Mouse (Mus musculus): ENCODE data around the gene Toe1. TPM values are rescaled to one million over a fixed set of nuclear protein-coding genes. Genes with fewer than 3 reads are reported as not detected.

Gene Toe1
- polyA plus RNA-seq, 1 experiment = 23.4 TPM

DNA sequence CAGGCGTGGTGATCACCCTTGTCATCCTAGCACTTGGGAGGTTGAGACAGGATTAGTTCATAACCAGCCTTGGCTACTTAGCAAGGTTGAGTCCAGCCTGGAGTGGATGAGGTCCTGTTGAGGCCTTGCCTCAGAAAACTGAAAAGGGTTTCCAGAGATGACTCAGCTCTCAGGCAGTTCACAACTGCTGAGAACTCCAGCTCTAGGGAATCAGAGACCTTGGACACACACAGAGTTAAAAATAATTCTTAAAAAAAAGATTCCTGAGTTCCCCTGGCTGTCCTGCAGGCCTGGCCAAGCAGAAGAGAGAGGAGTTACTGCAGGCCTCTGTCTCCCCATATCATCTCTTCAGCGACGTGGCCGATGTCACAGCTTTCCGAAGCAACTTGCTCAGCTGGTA, 7.8 kb upstream of the Toe1 start:
- no peaks in the 10 kb centered on the region for H3K36me3 ChIP-seq (ENCODE audit: control insufficient read depth, insufficient read depth)
- no peak for TF ChIP-seq MAX (IDR thresholded peaks at IDR 0.05)
- no peak for TF ChIP-seq CTCF (IDR thresholded peaks at IDR 0.05; ENCODE audit: control insufficient read depth, insufficient read depth, insufficient read length)
- TF ChIP-seq USF1 (IDR thresholded peaks at IDR 0.05; ENCODE audit: low read depth) = no peak
- no peak for TF ChIP-seq FOSL1 (IDR thresholded peaks at IDR 0.05; ENCODE audit: insufficient read depth, low read length, poor library complexity, severe bottlenecking)
- TF ChIP-seq MYOG (IDR thresholded peaks at IDR 0.05; ENCODE audit: control insufficient read depth, extremely low read depth, insufficient read length) = no peak
- no peak for TF ChIP-seq CEBPB (IDR thresholded peaks at IDR 0.05; ENCODE audit: low read depth)
- TF ChIP-seq MYOD1 (IDR thresholded peaks at IDR 0.05; ENCODE audit: control insufficient read depth, insufficient read length, low read depth) = no peak
- H3K27me3 ChIP-seq (ENCODE audit: control insufficient read depth, insufficient read depth, insufficient read length) = no peaks in the 10 kb centered on the region
- peak overlapping the region; percentile 21 for H3ac ChIP-seq (ENCODE audit: control insufficient read depth, insufficient read length, low read depth)
- no peaks in the 10 kb centered on the region for H3K79me3 ChIP-seq (ENCODE audit: low read depth)
- H3K4me3 ChIP-seq (ENCODE audit: insufficient read depth, poor library complexity, severe bottlenecking) = no peak overlapping the region
- H3K79me2 ChIP-seq (ENCODE audit: control insufficient read depth, insufficient read depth) = no peaks in the 10 kb centered on the region

DNA sequence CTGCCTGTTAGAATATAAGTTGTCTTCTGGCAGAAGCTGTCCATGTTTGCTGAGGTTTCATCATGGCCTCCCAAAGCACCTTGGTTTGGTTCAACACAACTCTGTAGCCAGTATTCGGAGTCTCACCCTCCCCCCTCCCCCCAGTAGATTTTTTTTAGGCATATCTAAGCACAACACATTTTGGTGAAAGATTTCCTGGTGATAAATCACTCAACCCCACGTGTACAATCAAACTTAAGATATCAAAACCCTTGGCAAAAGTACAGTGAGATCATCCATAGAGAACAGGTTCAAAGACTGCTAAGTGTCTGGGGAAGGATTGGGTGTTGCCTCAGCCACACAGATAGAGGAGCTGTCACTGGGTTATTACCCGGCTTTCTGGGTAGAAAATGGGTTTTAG, 3.6 kb upstream of the Toe1 start:
- Histone ChIP-seq H3ac (ENCODE audit: control insufficient read depth, insufficient read length, low read depth) (no peak overlapping the region), H3K4me3 (ENCODE audit: insufficient read depth, poor library complexity, severe bottlenecking) (no peak overlapping the region), H3K79me3 (ENCODE audit: low read depth) (peaks cover 8% of the 10 kb centered on the region), H3K36me3 (ENCODE audit: control insufficient read depth, insufficient read depth) (peaks cover 4% of the 10 kb centered on the region), H3K27me3 (ENCODE audit: control insufficient read depth, insufficient read depth, insufficient read length) (no peaks in the 10 kb centered on the region), H3K79me2 (ENCODE audit: control insufficient read depth, insufficient read depth) (peaks cover 12% of the 10 kb centered on the region)
- no peak for TF ChIP-seq MAX (IDR thresholded peaks at IDR 0.05)
- no peak for TF ChIP-seq CTCF (IDR thresholded peaks at IDR 0.05; ENCODE audit: control insufficient read depth, insufficient read depth, insufficient read length)
- TF ChIP-seq FOSL1 (IDR thresholded peaks at IDR 0.05; ENCODE audit: insufficient read depth, low read length, poor library complexity, severe bottlenecking) = no peak
- no peak for TF ChIP-seq MYOG (IDR thresholded peaks at IDR 0.05; ENCODE audit: control insufficient read depth, extremely low read depth, insufficient read length)
- no peak for TF ChIP-seq MYOD1 (IDR thresholded peaks at IDR 0.05; ENCODE audit: control insufficient read depth, insufficient read length, low read depth)
- TF ChIP-seq USF1 (IDR thresholded peaks at IDR 0.05; ENCODE audit: low read depth) = no peak

DNA sequence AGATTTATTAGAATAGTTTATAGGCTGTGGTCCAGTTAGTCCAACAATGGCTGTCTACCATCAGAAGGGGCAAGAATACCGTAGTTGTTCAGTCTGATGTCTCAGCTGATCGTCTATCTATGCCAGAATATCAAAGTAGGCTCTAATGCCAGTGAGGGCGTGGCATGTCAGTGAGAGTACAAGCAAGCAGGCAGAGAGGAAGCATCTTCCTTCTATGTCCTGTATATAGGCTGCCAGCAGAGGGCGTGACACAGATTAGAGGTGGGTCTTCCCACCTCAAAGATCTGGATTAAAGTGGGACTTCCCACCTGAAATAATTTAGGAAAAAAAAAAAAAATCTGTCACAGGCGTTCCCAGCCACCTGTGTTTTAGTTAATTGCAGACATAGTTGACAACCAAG, 7.5 kb downstream of the Toe1 start:
- H3K36me3 ChIP-seq (ENCODE audit: control insufficient read depth, insufficient read depth) = peaks cover 45% of the 10 kb centered on the region
- no peak overlapping the region for H3ac ChIP-seq (ENCODE audit: control insufficient read depth, insufficient read length, low read depth)
- no peaks in the 10 kb centered on the region for H3K27me3 ChIP-seq (ENCODE audit: control insufficient read depth, insufficient read depth, insufficient read length)
- no peaks in the 10 kb centered on the region for H3K79me3 ChIP-seq (ENCODE audit: low read depth)
- TF ChIP-seq CTCF (IDR thresholded peaks at IDR 0.05; ENCODE audit: control insufficient read depth, insufficient read depth, insufficient read length) = peak; percentile 28
- no peak for TF ChIP-seq MYOD1 (IDR thresholded peaks at IDR 0.05; ENCODE audit: control insufficient read depth, insufficient read length, low read depth)
- TF ChIP-seq FOSL1 (IDR thresholded peaks at IDR 0.05; ENCODE audit: insufficient read depth, low read length, poor library complexity, severe bottlenecking) = no peak
- TF ChIP-seq CEBPB (IDR thresholded peaks at IDR 0.05; ENCODE audit: low read depth) = no peak
- TF ChIP-seq USF1 (IDR thresholded peaks at IDR 0.05; ENCODE audit: low read depth) = no peak
- H3K79me2 ChIP-seq (ENCODE audit: control insufficient read depth, insufficient read depth) = peaks cover 2% of the 10 kb centered on the region
- no peak overlapping the region for H3K4me3 ChIP-seq (ENCODE audit: insufficient read depth, poor library complexity, severe bottlenecking)

DNA sequence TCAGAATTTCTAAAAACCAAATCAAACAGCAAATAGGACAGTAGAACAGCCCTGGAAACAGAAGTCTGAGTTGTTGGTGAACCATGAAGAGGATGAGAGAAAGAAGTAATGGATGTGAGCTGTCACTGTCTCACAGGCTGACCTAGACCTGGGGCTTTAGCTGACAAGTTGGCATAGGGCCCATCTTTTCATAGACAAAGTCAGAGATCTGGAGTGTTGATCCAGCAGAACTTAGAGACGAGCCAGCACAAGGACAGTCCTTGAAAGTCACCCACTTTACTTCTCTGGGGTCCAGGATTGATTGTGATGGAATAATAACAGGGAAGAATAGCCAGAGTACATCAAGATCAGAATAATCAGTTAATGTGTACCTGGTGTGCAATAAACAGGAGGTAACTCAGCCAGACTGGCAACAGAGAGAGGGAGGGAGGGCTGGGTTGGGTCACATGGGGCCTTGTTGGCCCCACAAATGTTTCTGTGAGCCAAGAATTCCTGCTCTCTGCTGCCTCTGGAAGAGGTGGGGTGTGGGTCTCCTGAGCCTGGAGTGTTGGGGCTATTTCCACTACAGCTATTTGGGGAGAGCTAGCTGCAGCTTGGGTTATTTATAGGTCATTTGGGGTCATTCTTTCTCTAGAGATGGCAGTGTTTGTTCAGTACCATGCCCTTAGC, 10.9 kb downstream of the Toe1 start:
- Histone ChIP-seq H3K4me3 (ENCODE audit: insufficient read depth, poor library complexity, severe bottlenecking) (no peak overlapping the region), H3K79me3 (ENCODE audit: low read depth) (no peaks in the 10 kb centered on the region), H3K79me2 (ENCODE audit: control insufficient read depth, insufficient read depth) (no peaks in the 10 kb centered on the region), H3ac (ENCODE audit: control insufficient read depth, insufficient read length, low read depth) (no peak overlapping the region), H3K36me3 (ENCODE audit: control insufficient read depth, insufficient read depth) (peaks cover 29% of the 10 kb centered on the region), H3K27me3 (ENCODE audit: control insufficient read depth, insufficient read depth, insufficient read length) (no peaks in the 10 kb centered on the region)
- TF ChIP-seq MAX (IDR thresholded peaks at IDR 0.05) (no peak), FOSL1 (IDR thresholded peaks at IDR 0.05; ENCODE audit: insufficient read depth, low read length, poor library complexity, severe bottlenecking) (no peak), MYOD1 (IDR thresholded peaks at IDR 0.05; ENCODE audit: control insufficient read depth, insufficient read length, low read depth) (no peak), USF1 (IDR thresholded peaks at IDR 0.05; ENCODE audit: low read depth) (no peak), MYOG (IDR thresholded peaks at IDR 0.05; ENCODE audit: control insufficient read depth, extremely low read depth, insufficient read length) (no peak), CEBPB (IDR thresholded peaks at IDR 0.05; ENCODE audit: low read depth) (no peak), CTCF (IDR thresholded peaks at IDR 0.05; ENCODE audit: control insufficient read depth, insufficient read depth, insufficient read length) (no peak)

GRCm38 (mm10) chr4:116794273-116794672, 13.2 kb downstream of the Toe1 start:
- no peak overlapping the region for H3ac ChIP-seq (ENCODE audit: control insufficient read depth, insufficient read length, low read depth)
- H3K27me3 ChIP-seq (ENCODE audit: control insufficient read depth, insufficient read depth, insufficient read length) = no peaks in the 10 kb centered on the region
- no peaks in the 10 kb centered on the region for H3K79me3 ChIP-seq (ENCODE audit: low read depth)
- H3K79me2 ChIP-seq (ENCODE audit: control insufficient read depth, insufficient read depth) = peaks cover 4% of the 10 kb centered on the region
- TF ChIP-seq CEBPB (IDR thresholded peaks at IDR 0.05; ENCODE audit: low read depth) (no peak), MAX (IDR thresholded peaks at IDR 0.05) (no peak), MYOD1 (IDR thresholded peaks at IDR 0.05; ENCODE audit: control insufficient read depth, insufficient read length, low read depth) (no peak), CTCF (IDR thresholded peaks at IDR 0.05; ENCODE audit: control insufficient read depth, insufficient read depth, insufficient read length) (no peak), USF1 (IDR thresholded peaks at IDR 0.05; ENCODE audit: low read depth) (no peak), FOSL1 (IDR thresholded peaks at IDR 0.05; ENCODE audit: insufficient read depth, low read length, poor library complexity, severe bottlenecking) (no peak), MYOG (IDR thresholded peaks at IDR 0.05; ENCODE audit: control insufficient read depth, extremely low read depth, insufficient read length) (no peak)
- peaks cover 22% of the 10 kb centered on the region for H3K36me3 ChIP-seq (ENCODE audit: control insufficient read depth, insufficient read depth)
- H3K4me3 ChIP-seq (ENCODE audit: insufficient read depth, poor library complexity, severe bottlenecking) = no peak overlapping the region
